Mouse (Mus musculus): ENCODE data around the gene Rpl5.
A peak's percentile ranks its signal among the peaks of the same experiment; 100 is the strongest.
"Not testable (repeated sequence)": the region's sequence is repeated elsewhere in the genome, so short reads cannot be mapped to it uniquely, and the experiment has no call there.

The Rpl5 gene

DNA sequence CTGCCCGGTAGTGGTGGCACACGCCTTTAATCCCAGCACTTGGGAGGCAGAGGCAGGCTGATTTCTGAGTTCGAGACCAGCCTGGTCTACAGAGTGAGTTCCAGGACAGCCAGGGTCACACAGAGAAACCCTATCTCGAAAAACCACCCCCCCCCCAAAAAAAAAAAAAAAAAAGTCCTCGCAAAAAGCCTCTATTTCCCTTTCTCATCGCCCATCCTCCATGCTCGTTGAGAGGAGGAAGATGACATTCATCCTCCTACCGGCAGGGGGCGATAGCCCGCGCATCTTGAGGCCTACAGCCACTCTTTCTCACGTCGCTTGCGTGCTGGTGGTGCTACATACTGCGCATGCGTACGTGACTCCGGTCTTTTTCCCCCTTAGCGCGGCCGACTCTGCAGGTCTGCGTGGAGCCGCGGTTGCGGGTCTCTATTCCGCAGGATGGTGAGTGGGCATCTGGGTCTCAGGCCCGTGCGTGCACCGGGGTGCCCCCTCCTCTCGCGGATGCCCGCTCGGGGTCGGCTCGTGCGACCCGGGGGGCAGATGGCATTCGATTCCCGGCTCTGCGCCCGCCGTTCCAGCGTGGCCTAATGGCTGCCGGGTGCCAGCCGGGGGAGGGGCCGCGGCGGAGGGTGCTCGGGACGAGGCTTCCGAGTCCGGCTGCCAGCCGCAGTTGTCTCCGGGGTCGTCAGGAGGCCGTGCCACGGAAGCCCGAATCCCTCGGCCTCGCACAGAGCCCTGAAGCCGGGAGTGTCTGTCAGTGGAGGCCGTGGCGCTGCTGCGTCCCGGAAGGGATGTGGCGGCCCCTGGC lies at the start of gene Rpl5:
TSS of gene Rpl5 (plus strand) at position 297 of the 808 bp plus-strand sequence.
- DNase-seq = peak; percentile 98

DNA sequence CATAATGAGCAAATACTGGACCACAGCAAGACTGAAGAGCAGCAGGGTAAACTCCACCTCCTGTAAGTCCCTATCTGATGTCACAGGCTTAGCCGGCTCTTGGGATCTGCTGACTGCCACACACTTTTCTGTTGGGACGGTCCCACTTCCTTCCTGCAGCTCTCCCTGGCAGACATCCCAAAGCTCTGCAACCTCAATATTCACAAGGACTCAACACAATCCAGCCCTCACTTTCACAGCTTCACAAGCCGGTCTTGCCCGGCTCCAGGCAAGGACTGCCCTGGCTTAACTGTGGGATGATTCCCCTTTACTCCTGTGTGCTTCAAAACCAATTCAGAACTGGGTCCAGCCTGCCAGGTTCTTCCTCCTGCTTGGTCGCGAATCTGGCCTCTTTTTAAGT lies 46.5 kb upstream of the Rpl5 start:
- DNase-seq = no peak

DNA sequence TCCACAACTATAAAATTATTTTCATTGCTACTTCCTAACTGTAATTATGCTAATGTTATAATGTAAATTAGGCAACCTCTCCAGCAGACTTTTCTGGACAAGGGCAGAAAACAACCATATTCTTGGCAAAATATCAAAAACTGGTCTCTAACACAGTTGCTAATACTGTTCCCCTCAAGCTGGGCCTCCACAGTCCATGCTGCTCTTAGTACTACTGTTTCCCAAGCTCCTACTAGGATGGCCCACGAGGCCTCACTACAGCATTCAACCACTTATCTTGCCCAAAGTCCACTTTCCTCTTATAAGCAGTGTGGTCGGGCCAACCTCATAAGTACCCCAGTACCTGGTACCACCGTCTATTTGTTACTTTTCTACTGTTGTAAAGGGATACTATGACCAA lies 45.7 kb upstream of the Rpl5 start:
- DNase-seq = no peak

- no peak for DNase-seq
Measured at GRCm38 (mm10) chr5:107855546-107855945, 44.8 kb upstream of the Rpl5 start.

DNA sequence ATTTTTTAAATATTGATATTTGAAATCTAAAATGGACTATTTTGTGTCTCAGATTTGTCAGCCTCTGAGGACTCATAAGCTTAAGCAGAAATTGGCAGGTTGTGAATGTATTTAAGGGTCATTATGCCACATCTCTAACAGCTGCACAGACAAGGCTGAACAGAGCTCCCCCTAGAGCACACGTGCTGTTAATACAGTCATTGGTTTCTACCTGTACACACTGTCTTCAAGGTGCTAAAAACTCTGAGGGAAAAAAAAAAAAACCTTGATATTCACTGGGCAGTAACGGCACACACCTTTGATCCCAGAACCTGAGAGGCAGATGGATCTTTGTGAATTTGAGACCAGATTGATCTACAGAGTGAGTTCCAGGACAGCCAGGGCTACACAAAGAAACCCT lies 41.3 kb upstream of the Rpl5 start:
- DNase-seq = no peak

GRCm38 (mm10) chr5:107863971-107864370 lies 36.3 kb upstream of the Rpl5 start:
- DNase-seq = no peak

DNA sequence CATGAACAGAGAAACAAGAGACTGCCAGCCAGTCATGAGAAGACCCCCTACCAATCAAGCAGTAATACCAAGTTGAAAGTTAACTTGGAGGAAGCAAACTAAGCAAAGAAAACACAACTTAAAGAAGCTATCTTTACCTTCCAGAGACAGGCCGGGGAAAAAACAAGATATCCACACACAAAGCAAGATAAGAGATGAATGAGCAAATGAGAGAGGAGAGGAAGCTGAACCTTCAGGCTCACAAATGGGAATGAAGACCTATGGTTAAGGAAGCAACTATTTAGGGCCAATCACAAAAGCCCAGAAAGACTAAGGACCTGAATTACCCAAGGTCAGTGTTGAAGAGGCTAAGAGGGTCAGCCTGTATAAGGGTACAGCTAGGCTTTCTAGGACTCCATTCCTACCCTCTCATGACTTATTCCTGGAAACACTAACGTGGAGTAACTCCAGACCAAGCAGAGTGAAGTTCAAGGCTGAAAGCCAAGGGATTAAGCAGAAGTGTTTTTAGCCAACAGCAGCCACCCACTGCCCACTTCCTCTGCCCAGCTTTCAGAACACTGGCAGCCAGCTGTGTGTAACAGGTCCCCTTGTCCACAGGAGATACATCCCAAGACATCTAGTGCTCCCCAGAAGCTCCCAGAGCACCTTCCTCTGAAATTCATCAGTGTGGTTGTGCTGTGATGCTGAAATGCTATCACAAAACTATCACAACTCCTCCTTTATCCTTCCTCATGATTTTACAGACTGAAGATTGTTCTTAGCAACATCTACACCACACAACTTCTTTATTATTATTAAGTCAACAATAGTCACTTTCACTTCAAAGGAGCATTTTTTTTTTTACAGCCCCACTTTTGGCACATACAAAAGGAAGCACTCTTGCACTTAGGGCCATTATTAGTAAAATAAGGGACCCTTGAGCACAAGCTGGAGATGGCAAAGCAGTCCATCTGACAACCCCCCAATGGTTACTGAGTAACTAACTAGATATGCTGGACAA lies 33.9 kb upstream of the Rpl5 start:
- no peak for DNase-seq

- DNase-seq = peak; percentile 42
Measured at GRCm38 (mm10) chr5:107867970-107868904, 32.1 kb upstream of the Rpl5 start.

- DNase-seq = peak; percentile 79
Measured at GRCm38 (mm10) chr5:107868905-107869424, 31.3 kb upstream of the Rpl5 start.

DNA sequence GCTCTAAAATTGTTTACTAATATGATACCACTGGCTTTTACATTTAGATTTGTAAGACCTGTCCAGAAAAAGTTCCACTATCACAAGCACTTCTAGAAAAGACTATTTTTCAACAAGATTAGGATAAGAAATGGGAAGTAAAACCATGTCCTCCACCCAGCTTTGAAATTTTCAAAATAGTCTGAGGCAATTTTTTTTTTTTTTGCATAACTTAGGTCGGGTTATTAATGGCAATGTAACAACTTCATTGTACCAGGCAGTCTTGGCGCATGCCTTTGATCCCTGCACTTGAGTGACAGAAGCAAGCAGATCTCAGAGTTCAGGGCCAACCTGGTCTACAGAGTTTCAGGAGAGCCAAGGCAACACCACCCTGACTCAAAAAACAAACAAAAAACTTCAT lies 30.6 kb upstream of the Rpl5 start:
- DNase-seq = no peak

GRCm38 (mm10) chr5:107873330-107873729 lies 27.0 kb upstream of the Rpl5 start:
- no peak for DNase-seq

GRCm38 (mm10) chr5:107873886-107874302 lies 26.4 kb upstream of the Rpl5 start:
- DNase-seq = no peak

DNA sequence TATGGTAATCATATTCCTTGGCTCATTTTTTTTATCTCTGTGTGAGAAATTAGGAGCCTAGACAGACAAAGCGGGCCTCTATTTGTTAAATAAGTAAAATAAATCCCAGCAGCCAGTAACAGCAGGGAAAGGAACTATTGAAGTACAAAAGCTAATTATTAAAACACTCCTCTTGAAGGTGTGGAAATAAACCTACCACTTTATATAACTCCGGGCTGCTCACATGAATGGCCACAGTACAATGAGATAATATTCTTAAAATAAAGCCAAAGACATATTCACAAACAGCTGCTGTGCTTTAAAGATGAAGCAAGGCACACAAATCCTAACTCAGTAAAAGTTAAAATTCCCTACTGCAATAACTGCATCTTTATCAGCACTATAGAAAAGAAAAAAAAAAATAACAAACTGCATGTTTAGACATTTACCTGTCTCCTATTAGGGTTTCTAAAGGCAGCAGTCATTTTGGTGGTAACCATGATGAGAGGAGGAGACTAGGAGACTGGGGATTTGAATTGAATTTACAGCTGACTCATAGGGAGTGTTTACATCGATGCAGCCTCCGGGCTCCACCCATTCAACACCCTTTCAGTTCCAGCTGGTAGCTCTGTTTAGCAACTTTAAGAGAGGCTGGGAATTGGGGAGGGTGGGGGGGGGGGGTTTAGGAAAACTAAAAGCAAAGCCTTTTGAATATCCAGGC lies 25.6 kb upstream of the Rpl5 start, which contains the start of gene Evi5:
TSS of gene Evi5 (minus strand) at position 547 of the 700 bp plus-strand sequence.
- DNase-seq = no peak

DNA sequence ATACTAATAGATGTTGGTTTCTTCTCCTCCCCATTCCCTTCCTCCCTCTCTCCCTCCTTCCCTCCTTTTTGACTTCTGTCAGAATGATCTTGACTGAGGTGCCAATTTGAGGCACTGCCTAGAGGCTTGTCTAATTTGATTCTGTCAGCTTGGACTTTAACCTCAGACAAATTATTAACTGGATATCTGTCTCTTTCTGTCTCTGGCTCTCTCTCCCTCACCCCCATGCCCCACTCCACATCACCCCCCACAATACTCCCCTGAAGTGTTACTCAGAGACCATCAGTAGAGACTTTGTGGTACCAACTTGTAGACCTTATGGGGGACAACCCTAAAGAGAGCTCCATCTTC lies 25.1 kb upstream of the Rpl5 start:
- DNase-seq = no peak

- no peak for DNase-seq
Measured at GRCm38 (mm10) chr5:107877053-107877452, 23.2 kb upstream of the Rpl5 start.

GRCm38 (mm10) chr5:107880710-107881109 lies 19.6 kb upstream of the Rpl5 start:
- no peak for DNase-seq

GRCm38 (mm10) chr5:107889994-107890888 lies 10.1 kb upstream of the Rpl5 start:
- no peak for DNase-seq

DNA sequence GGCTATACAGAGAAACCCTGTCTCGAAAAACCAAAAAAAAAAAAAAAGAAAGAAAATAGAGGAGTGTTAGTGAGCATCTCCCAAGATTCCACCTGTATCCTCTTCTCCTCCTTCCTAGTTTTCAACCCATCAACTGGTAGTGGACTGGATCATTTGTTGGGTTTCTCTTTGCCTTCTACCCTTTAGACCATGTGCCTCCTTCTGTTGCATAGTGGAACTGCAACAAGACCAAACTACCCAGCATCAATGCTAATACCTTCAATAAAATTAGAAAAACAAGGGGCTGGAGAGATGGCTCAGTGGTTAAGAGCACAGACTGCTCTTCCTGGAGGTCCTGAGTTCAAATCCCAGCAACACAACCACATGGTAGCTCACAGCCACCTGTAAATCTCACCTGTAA lies 8.8 kb upstream of the Rpl5 start:
- not testable (repeated sequence) for DNase-seq

DNA sequence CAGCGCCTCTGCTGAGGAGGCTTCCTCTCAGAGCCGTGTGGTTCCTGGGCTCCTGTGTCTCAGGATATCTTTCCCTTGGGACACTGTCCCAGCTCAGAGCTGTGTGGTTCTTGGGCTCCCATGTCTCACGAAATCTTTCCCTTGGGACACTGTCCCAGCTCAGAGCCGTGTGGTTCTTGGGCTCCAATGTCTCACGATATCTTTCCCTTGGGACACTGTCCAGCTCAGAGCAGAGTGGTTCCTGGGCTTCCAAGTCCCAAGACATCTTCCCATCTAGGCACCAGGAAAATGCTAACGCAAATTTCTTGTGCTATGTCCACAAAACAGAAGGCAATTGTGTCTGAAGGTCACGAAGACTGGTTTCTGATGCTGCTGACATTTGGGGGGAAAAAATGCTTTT lies 5.6 kb upstream of the Rpl5 start:
- DNase-seq = no peak

DNA sequence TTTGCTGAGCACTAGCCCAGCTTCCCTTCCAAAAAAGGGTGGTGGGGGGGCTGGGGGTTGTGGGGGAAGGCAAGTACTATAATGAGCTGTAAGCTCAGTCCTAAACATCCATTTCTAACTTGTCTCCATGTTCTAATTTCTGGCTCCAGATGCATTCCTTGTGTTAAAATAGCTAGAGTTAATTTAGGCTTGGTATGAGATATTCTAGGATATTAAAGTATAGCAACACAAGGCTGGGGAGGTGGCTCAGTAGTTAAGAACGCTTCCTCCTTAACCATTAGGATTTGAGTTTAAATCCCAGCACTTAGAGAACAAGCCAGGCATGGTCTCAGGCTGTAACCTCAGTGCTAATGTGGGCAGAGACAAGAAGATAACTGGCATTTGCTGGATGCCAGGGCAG lies 4.0 kb upstream of the Rpl5 start:
- DNase-seq = no peak
